Mouse (Mus musculus) T-helper 17 cell (primary cell): ENCODE results near the gene Nek4.

Source experiments
- in situ Hi-C, 2 experiments: fragments of 300-600 bp; cut with MboI, MseI; formaldehyde crosslinking; loops; 1 replicate in 1 of 2; 2 replicates in 1 of 2; pipeline ENCODE4 v1.15.1; 2025; ENCODE audit warnings: high pct_unique_total_duplicates in 2 of 2

Nek4 gene

DNA sequence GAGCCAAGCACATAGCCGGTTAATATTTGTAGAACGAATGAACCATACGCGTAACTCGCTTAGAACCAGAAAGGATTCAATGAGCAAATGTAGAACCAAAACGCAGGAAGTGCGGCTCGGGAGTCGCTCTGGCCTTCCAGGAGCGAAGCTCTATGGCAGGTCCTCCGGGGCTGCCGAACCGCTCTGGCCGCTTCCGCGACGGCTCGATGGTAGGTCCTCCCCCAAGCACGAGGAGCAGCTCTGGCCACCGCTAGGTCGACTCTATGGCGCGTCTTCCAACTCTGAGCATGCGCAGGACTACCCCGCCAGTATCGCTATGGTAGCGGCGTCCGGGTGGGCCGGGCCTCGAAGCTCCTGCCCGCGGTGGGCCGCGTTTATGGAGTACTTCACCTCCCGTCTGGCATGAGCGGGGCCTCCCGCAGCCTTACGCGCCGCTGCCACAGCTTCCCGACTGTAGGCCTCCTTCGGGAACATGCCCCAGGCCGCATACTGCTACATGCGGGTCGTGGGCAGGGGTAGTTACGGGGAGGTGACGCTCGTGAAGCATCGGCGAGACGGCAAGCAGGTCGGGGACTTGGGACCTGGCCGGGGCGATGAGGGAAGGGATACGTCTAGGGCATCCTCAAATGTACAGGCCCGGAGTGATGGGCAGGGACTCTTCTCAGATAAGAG, at the start of gene Nek4:
Nek4 (plus strand) TSS at position 224 of the 672 bp plus-strand sequence.
- in situ Hi-C loops = no loop called here

GRCm38 (mm10) chr14:30902628-30903027, 48.5 kb upstream of the Nek4 start:
- in situ Hi-C loops = no loop called here

DNA sequence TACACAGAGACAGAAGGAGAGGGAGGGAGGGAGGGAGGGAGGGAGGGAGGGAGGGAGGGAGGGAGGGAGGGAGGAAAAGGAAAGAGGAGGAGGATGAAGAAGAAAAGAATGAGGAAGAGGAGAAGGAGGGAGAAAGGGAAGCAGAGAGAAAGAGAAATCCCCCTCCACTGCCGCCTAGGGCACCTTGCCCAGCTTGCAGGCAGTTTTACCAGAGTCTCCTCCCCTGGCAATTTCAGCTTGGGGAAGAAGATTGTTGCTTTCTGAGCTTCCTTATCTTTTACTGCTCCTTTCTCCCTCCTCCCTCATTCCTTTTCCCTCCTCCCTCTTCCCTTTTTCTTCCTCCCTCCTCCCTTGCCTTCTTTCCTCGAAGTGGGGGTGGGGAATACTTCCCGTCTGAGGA, 48.1 kb upstream of the Nek4 start:
- in situ Hi-C loops = no loop called here

DNA sequence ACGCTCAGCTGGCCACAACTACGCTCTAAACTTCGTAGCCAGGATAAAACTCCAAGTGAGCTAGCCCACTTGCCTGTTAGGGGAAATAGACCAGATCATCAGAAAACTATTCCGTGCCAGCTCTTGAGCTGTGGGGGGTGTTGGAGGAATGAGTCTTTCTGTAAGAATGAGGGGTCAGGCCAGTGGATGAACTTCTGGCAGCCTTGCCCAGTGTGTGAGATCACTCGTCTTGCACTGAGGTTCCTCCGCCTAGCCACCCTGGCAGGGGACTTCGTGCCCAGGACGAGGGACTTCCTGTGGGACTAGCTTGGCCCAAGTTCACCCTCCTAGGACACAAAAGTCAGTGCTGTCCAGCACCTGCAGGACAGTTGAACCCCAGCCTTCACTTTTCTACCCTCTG, 46.9 kb upstream of the Nek4 start:
- in situ Hi-C loops = no loop called here

GRCm38 (mm10) chr14:30906001-30906400, 45.2 kb upstream of the Nek4 start:
- in situ Hi-C loops = no loop called here

GRCm38 (mm10) chr14:30907814-30908265, 43.3 kb upstream of the Nek4 start:
- in situ Hi-C loops = no loop called here

DNA sequence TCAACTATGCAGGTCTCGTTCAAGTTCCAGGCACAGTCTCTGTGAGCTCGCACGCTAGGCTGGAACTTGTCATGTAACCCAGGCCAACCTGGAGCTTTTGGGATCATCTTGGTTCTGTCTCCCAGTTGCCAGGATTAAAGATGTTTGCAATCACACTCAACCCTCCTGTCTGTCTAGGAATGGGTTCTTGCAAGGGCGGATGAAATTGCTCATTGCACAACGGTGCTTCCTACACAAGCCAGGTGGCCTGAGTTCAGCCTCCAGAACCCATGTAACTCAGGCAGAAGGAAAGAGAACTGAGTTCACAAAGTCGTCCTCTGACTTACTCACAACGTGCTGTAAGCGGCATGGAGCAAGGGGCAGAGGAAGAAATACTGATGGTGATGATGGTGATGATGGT, 40.0 kb upstream of the Nek4 start:
- in situ Hi-C loops = no loop called here

- in situ Hi-C loops = no loop called here
These were observed 38.5 kb upstream of the Nek4 start for GRCm38 (mm10) chr14:30912641-30913040.

- in situ Hi-C loops = no loop called here
These were observed 37.8 kb upstream of the Nek4 start for GRCm38 (mm10) chr14:30913404-30913803.

DNA sequence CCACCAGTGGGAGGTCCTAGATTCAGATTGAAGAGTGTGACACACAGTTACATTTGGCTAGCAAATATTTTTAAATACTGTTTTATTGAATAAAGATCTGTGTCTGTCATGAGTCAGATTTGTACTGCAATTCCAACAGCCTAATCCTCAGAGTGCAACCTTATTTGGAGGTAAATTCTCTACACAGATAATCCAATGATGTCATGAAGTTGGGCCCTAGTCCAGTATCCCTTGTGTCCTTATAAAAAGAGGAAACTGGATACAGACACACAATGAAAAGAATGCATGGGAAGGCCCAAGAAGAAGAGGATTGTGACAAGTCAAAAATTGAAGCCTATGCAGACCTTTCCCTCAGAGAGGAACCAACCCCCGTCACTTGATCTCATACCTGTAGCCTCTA, 34.7 kb upstream of the Nek4 start:
- in situ Hi-C loops = no loop called here

GRCm38 (mm10) chr14:30922053-30922670, 29.0 kb upstream of the Nek4 start:
- in situ Hi-C loops = loop anchor here in 1 of 2 experiments (5.0 kb wide), 1 partner anchor 55 kb away; no protein-coding TSS in a partner anchor

- in situ Hi-C loops = loop anchor here in 1 of 2 experiments (5.0 kb wide), 1 partner anchor 54 kb away; no protein-coding TSS in a partner anchor
These were observed 27.6 kb upstream of the Nek4 start, which contains the start of gene Itih3 for GRCm38 (mm10) chr14:30923375-30924105. TSS of gene Itih3 (minus strand) at chr14:30923760.

- in situ Hi-C loops = no loop called here
These were observed 25.7 kb upstream of the Nek4 start for GRCm38 (mm10) chr14:30925492-30925891.

DNA sequence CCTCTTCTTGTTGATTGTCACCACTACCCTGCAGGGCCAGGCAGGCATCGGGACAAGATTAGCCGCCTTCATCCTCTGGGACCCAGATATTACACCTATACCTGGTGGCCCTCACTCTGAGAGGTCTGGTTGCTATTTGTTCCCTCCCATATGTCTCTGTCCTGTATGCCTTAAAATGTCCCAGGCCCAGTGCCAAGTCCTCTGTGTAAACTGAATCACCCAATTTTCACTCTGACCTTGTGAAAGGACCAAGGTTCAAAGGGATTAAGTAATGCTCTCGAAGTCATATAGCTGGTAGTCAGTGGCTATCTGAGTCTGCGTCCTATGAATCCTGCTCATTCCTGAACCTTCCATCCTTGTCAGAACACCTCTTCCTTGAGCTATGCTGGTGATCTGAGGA, 20.8 kb upstream of the Nek4 start:
- in situ Hi-C loops = no loop called here

DNA sequence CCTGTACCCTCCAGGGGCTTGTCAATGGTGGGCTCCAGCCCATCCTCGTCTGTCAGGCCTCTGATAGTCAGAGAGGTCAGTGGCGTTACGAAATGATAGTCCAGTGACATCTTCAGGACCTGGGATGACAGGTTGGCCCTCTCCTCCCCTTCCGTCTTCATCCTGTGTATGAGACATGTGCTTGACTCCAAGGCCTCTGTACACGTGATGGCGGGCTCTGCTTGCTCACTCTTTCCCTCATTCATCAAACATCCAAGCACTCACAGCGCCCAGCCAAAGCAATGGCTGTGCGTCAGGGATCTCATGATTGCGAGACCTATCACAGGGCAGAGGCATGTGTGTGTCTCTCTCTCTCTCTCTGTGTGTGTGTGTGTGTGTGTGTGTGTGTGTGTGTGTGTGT, 17.8 kb upstream of the Nek4 start:
- in situ Hi-C loops = no loop called here

DNA sequence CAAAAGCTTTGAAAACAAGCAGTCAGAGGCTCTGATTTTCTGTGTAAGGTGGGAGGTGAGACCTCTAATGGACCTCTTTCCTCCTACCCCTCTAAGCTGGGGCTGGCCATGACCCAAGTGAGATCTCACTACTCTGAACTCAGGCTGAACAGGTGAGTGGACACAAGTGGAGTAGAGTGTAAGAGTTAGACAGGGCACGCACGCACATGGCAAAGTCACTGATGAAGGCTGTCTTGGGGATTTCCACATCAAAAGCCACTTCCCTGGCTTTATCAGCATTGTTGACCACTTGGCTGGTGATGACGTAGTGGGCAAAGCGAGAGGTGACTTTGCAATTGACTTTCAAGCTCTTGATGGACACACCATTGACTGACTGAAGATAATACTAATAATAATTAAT, 8.9 kb upstream of the Nek4 start:
- in situ Hi-C loops = no loop called here

- in situ Hi-C loops = no loop called here
These were observed 8.1 kb upstream of the Nek4 start, which contains the start of gene Itih1 for GRCm38 (mm10) chr14:30943038-30943437. TSS of gene Itih1 (minus strand) at chr14:30943289.

DNA sequence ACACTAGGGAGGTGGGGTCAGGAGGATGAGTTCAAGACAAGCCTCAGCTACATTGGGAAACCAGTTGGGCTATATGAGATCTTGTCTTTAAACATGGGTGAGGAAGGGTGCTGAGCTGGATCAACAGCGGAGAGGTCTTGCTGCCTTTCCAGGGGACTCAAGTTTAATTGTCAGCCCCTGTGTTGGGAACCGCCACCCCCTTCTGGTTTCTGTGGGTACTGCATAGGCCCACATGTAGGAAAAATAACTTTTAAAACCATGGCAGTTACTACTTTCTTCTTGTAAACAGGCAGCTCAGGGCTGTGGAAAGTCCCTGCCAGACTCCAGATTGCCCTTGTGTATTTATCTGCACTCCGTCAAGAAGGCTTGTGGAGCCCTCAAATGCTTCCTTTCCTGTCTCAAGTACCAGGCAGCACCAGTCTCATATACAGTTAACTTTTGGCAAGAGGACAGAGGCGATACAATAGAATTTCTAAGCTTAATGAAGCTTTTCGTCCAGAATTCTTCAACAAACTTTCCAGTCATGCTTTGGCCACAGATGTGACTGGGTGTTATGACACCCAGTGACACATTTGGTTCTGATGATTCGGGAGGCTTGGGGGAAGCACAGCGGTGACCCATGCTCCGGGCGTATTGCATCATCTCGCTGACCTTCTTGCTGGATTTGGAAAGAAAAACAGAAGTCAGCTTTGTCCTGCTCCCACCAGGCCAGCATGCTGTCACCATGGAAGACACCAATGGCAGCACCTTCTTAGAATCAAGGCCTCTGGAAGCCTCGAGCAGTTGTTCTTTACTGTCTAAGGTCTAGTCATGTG, 7.1 kb upstream of the Nek4 start:
- in situ Hi-C loops = no loop called here

- in situ Hi-C loops = no loop called here
These were observed 6.4 kb upstream of the Nek4 start for GRCm38 (mm10) chr14:30944745-30945144.

DNA sequence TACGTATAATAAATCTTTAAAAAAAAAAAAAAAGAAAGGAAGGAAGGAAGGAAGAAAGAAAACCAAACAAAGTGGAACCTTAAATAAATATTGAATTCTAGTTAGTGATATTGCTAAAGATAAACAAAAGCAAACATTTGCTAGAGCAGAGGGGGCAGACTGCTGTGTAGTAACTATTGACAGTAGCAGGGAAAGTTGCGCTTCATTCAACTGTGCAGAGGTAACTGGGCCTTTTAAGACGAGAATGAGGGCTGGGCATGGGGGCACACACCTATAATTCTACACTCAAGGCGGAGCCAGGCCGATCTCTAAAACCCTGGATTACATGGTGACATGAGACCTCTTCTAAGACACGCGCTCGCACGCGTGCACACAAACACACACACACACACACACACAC, 1.2 kb upstream of the Nek4 start:
- in situ Hi-C loops = no loop called here

GRCm38 (mm10) chr14:30958517-30958916, 7.3 kb downstream of the Nek4 start:
- in situ Hi-C loops = no loop called here

DNA sequence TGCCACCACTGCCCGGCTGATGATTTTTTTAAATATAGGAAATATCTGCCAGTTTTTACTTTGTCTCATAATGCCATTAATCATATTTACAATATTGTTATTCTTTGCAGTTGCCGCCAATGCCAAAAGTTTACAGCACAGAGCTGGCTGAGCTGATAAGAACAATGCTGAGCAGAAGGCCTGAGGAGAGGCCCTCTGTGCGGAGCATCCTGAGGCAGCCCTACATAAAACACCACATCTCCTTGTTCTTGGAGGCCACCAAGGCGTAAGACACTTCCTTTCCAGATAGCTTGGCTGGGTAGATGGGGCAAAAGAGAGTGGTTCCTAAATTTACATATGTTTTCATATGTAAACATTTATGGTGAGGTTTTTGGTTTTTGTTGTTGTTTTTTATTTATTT, 7.9 kb downstream of the Nek4 start:
- in situ Hi-C loops = no loop called here
